Mouse (Mus musculus) layer of hippocampus, adult 9-11 months (tissue): ENCODE measurements around the gene Hist2h3b.
"Not testable (repeated sequence)": the region's sequence is repeated elsewhere in the genome, so short reads cannot be mapped to it uniquely, and the experiment has no call there.

ENCODE experiments used
- DNase-seq: peaks from one replicate; pipeline ENCODE4 v3.0.0; 2022

The Hist2h3b gene

GRCm38 (mm10) chr3:96268051-96268775 lies at the start of gene Hist2h3b:
Hist2h3b (plus strand) TSS chr3:96268654.
- peak; percentile 87 for DNase-seq

DNA sequence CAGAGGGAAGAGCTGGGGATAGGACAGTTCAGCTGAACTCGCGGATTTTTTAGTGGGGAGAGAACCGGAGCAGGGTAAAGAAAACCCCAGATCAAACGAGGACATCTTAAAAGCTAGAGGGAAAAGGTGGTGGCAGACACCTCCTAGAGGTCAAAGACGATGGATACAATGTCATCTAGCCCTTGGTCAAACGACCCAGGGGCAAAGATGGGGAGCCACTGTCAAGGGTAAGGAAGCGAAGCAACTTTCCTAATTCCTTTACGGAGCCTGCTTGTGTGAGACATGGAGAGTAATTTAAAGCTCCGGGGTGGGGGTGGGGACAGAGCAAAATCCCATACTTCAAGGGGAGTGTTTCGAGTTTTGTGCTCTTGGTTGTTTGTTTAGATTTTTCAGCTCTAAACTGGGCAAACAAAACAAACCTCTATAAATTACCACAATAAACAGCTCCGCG lies 49.2 kb upstream of the Hist2h3b start:
- DNase-seq: no peak

DNA sequence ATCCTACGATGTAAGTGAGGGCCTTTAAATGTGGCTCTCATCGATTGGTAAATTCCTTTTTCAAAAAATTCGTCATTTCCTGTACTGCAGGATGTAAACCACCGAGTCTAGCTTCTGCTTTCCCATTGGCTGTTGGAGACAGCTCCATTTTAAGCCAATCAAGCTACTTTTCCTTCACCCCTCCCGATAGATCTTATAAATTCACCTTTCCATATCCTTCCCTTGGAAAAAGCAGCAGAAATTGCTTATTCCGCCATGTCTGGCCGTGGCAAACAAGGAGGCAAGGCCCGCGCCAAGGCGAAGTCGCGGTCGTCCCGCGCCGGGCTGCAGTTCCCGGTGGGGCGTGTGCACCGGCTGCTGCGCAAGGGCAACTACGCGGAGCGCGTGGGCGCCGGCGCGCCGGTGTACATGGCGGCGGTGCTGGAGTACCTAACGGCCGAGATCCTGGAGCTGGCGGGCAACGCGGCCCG lies 48.8 kb upstream of the Hist2h3b start, which contains the start of the genes Bola1 and Hist2h2ab:
TSS of gene Bola1 (minus strand) at position 49 of the 470 bp plus-strand sequence.
TSS of gene Hist2h2ab (plus strand) at position 205 of the 470 bp plus-strand sequence.
- DNase-seq: peak; percentile 88

- not testable (repeated sequence) for DNase-seq
Observed at GRCm38 (mm10) chr3:96220131-96220764, 48.2 kb upstream of the Hist2h3b start.

DNA sequence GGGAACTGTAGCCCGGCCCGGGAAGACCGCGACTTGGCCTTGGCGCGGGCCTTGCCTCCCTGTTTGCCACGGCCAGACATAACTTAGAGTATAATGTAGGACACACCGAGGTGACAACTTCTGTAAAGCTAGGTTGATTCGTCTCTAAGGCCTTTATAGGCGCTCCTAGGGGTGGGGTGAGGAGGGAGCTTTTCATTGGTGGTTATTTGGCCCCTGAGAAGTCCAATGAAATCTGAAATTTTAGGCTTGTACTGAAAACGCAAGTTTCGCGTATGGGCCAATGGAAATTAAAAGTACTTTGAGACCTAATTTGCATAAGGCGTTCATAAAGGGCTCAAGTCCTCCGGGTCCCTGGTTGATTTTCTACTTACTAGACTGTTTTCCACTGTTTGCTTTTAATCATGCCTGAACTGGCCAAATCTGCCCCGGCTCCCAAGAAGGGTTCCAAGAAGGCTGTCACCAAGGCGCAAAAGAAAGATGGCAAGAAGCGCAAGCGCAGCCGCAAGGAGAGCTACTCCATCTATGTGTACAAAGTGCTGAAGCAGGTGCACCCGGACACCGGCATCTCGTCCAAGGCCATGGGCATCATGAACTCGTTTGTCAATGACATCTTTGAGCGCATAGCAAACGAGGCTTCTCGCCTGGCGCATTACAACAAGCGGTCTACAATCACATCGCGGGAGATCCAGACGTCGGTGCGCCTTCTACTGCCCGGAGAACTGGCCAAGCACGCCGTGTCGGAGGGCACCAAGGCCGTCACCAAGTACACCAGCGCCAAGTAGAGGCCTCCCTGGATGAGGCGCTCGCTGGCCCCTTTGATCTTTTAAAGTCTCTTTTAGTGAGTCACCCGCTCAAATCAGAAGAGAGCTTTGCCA lies 47.5 kb upstream of the Hist2h3b start, which contains the start of the genes Hist2h2ac and Hist2h2be:
TSS of gene Hist2h2ac (minus strand) at position 116 of the 875 bp plus-strand sequence.
TSS of gene Hist2h2be (plus strand) at position 355 of the 875 bp plus-strand sequence.
- DNase-seq: peak; percentile 93

GRCm38 (mm10) chr3:96221640-96222038 lies 46.8 kb upstream of the Hist2h3b start:
- DNase-seq: no peak

DNA sequence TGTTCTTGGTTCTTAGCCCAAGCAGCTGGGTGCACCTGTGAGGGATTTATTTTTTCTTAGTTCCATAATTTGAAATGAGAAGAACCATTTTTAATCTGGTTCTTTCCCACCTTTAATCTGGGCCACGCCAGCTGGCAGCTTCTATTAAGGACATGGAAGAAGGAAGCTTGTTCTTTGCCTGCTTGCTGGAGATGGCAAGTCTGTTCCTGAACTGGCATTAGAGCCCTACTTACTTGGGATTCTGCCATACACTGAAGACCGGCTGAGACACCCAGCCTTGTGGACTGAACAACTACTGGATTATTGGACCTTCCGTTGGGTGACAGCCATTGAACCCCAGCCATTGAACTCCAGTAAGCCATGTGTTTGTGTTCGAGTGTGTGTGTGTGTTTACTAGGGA lies 45.7 kb upstream of the Hist2h3b start:
- DNase-seq: no peak

GRCm38 (mm10) chr3:96225421-96225820 lies 43.0 kb upstream of the Hist2h3b start:
- no peak for DNase-seq

DNA sequence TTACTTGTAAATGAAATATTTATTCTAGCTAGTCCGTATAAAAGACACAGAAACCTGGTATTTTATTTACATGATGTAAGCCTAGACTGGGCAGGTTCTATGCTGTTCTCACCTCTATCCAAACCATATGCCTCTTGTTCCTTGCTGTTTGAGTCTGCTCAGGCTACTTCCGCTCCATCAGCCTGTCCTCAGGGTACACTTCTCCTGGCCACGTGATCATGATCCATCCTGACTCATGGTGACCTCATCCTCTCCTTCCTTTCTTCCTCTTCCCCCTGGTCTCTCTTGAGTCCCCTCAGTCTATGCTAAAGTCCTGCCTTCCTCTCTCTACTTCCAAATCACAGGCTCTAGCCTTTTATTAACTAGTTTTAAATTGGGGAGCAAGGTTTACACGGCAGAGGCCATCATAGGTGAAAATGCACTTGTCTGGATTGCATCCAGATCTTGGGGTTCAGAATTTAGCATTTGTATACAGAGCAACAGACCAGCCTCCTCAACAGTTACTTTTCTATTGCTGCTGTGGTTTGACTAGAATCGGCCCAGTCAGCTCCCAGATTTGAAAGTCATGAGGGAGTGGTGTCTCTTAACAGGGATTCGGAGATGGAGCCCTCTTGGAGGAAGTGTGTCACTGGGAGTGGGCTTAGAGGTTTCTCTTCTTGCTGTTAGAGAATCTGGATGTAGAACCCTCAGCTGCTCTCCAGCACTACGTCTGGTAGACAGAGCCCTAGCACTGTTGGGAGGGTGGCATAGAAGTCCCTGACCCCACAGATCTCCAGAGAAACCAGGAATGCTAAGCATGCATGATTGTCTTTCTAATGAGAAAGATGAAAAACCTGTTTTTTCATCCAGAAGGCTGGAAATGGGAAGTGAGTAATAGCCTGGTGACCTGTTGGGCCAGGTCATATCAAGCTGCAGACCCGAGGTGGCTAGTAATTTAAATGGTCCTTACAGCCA lies 41.5 kb upstream of the Hist2h3b start:
- peak; percentile 57 for DNase-seq

DNA sequence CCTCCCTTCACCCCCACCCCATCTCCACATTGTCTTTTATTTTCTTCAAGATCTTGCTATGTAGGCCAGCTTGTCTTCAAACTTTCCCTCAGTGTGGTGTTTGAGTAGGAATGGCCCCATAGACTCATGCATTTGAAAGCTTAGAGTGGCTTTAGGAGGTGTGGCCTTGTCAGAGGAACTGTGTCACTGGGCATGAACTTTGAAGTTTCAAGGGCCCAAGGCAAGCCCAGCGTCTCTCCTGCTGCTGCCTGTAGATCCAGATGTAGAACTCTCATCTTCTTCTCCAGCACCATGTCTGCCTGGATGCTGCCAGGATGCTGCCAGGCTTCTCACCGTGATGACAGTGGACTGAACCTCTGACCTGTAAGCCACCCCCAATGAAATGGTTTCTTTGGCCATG lies 39.6 kb upstream of the Hist2h3b start:
- DNase-seq: no peak

DNA sequence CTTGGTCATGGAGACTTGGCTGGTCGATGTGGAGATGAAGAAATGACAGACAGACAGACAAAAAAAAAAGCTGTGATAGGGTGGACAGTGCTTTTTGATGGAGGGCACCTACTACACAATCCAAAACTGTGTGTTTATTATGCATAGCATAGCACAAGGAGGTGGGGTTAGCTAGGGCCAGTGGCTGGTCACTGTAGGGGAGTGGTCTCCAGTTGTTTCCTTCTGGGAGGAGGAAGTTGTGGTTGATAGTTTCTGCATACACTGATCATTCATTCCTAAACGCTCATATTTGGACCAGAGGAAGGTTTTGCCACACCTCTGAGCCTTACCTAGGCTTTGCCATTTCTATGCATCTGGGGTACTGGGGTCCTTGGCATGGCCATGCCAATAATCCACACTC lies 38.0 kb upstream of the Hist2h3b start:
- no peak for DNase-seq

- no peak for DNase-seq
Observed at GRCm38 (mm10) chr3:96230910-96231757, 37.3 kb upstream of the Hist2h3b start.

- DNase-seq: no peak
Observed at GRCm38 (mm10) chr3:96231758-96232120, 36.7 kb upstream of the Hist2h3b start.

GRCm38 (mm10) chr3:96234914-96235313 lies 33.5 kb upstream of the Hist2h3b start:
- DNase-seq: no peak

DNA sequence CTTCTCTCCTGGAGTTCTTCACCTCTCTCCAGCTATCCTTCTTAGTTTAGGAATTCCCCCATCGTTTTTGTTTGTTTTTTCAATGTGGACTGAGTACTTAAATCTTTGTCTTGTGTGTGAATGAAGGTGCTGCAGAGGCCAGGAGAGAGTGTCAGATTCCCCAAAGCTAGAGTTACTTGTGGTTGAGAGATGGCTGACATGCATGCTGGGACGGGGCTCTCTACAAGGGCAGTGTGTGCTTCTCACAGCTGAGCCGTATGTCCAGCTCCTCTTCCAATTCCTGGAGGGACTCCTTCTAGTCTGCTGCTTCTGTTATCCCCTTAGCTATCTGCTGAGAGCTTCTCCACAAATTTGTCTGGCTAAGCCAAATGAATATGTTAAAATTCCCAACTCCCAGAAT lies 32.6 kb upstream of the Hist2h3b start:
- DNase-seq: no peak

DNA sequence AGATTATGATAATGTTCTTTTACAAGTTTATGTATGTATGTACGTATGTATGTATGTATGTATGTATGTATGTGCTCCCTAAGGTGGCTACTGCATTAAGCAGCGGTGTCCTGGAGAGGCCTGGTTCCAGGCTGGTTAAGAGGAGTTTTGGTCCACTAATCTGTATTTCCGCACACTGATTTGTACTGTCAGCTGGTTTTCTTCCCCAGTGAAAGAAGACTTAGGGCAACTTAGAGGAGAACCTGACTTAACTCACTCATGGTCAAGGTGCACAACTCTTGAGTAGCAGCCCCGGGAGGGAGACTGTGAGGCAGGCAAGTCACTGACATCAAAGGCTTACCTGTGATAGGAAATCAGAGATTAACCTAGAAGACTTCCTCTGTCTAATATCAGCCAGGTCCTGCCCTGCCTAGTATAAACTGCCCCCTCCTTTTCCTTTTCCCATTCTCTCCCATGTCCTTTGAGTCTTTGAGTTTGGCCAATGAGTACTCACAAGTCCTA lies 31.6 kb upstream of the Hist2h3b start:
- no peak for DNase-seq

DNA sequence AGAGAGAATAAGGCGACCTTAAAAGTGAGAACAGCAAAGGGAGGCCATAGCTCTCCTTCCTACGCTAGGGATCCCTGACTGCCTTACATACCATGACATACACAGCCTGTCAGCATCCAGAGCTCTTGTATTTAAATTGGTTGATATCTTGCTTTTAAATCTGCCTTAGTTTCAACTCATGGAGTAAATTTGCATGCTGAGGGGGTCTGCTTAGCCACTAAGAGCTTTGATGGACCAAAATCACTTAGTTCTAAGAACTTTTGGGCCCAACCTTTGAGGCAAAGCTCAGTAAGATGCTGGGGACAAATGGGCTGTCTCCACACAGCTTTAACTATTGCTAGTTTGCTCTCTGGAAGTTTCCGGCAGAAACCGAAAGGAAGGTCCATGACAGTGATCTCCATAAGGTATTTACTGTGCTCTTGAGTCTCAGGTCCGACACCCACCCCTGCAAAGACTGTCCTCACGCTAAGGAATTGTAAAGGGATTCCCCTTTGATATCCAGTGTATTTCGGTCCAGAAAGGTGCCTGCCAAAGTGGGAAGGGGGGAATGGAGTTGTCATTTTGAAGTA lies 31.0 kb upstream of the Hist2h3b start:
- no peak for DNase-seq

- DNase-seq: no peak
Observed at GRCm38 (mm10) chr3:96237904-96238511, 30.4 kb upstream of the Hist2h3b start.

DNA sequence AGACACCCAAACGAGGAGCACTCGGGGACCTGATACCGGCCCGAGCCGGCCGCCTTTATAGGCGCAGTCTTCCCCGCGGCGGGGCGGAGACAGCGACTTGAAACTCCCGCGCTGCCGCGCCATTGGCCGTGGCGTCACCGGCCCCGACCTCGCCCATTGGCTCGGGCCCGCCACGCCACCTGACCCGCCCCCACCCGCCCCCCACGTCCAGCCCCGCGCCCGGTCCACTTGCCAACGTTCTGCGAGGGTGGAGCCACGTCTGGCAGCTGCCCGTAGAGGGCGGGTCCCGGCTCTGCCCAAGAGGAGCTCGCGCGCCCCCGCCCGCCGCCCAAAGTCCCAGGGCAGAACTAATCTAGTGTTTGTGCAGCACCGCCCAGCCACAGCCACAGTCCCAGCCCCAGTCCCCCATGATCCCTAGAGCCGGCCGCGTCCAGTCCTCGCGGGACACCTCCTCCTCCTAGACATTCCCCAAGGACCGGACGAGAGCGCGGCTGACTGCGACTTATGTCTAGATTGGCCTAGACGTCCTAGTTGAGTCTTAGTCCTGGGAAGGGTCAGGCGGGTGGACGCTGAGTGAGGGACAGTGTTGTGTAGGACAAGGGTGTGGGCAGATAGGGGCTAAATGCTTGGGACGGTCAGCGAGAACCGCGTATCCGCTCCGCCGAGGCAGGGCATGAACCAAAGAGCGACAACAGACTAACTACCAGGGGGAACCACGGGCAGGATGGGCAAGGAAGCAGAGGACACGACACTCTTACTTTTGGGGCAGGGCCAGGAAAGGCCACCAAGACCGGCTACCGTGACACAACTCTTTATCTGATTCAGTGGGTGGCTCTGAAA lies 29.3 kb upstream of the Hist2h3b start, which contains the start of gene Hist2h3c2:
TSS of gene Hist2h3c2 (minus strand) at position 174 of the 840 bp plus-strand sequence.
- peak; percentile 38 for DNase-seq
